Mouse (Mus musculus): Measurements from ENCODE around the gene Rnf121. TPM values are rescaled to one million over a fixed set of nuclear protein-coding genes. Genes with fewer than 3 reads are reported as not detected.
"Not testable (repeated sequence)": the region's sequence is repeated elsewhere in the genome, so short reads cannot be mapped to it uniquely, and the experiment has no call there.

Rnf121 gene
- polyA plus RNA-seq, 1 experiment from 2014 or later, result 25.2 TPM

DNA sequence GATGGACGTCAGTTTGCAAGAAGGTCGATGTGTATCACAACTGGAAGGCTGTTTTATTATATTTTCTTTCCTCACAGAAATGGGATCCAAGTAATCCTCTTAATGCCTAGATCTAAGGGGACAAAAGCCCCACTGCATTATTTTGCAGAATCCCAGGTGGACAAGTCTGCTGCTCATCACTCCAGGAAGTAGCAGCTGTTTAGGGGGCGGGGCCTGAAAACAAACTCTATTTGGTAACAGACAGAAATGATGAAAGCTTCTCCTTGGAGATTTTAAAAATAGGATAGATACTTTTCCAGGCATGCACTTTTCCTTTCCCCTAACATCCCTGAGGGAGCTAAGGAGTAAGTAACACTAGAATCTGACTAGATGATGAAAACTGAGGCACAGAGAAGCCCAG is 28.0 kb downstream of the Rnf121 start:
- no peaks in the 10 kb centered on the region for H3K4me1 ChIP-seq (replicated peaks; ENCODE audit: control insufficient read depth, insufficient read depth, low read length)
- no peak overlapping the region for H3K9ac ChIP-seq (ENCODE audit: low read length)
- H3K4me2 ChIP-seq (ENCODE audit: low read depth, low read length), result no peak overlapping the region
- ATAC-seq (ENCODE audit: low read depth), result no peak
- no peak overlapping the region for H3K27ac ChIP-seq (ENCODE audit: low read length)
- WGBS, result 89% methylated on average over 3 of the region's 3 CpGs
- no peaks in the 10 kb centered on the region for H3K27me3 ChIP-seq (ENCODE audit: control insufficient read depth, insufficient read depth, low read depth, low read length)
- H3K4me3 ChIP-seq (ENCODE audit: low read length), result no peak overlapping the region
- H3K9me3 ChIP-seq (ENCODE audit: control insufficient read depth, low read length), result no peaks in the 10 kb centered on the region
- peaks cover 22% of the 10 kb centered on the region for H3K36me3 ChIP-seq (ENCODE audit: control insufficient read depth, insufficient read depth, low read length)

DNA sequence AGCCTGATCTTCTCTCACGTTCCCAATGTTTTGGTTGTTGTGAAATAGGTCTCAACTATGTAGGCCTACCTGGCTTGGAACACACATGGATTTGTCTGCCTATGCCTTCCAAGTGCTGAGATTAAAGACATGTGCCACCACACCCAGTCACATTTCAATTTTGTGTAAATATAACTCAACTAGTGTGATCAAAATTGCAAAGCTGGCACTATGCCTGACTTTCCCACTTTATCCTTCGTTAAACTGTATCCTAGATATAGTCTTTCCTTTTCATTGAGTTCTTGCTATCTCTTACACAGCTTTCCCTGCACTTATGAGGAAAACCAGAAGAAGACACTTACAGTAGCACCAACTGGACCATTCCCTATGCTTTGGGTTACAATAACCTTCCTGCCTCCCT is 29.7 kb downstream of the Rnf121 start:
- Histone ChIP-seq H3K4me2 (ENCODE audit: low read depth, low read length) (no peak overlapping the region), H3K27ac (ENCODE audit: low read length) (no peak overlapping the region), H3K4me3 (ENCODE audit: low read length) (no peak overlapping the region), H3K4me1 (replicated peaks; ENCODE audit: control insufficient read depth, insufficient read depth, low read length) (no peaks in the 10 kb centered on the region), H3K36me3 (ENCODE audit: control insufficient read depth, insufficient read depth, low read length) (peaks cover 26% of the 10 kb centered on the region), H3K27me3 (ENCODE audit: control insufficient read depth, insufficient read depth, low read depth, low read length) (no peaks in the 10 kb centered on the region), H3K9me3 (ENCODE audit: control insufficient read depth, low read length) (no peaks in the 10 kb centered on the region), H3K9ac (ENCODE audit: low read length) (no peak overlapping the region)
- no peak for ATAC-seq (ENCODE audit: low read depth)
- WGBS, result 81% methylated on average over 2 of the region's 2 CpGs

DNA sequence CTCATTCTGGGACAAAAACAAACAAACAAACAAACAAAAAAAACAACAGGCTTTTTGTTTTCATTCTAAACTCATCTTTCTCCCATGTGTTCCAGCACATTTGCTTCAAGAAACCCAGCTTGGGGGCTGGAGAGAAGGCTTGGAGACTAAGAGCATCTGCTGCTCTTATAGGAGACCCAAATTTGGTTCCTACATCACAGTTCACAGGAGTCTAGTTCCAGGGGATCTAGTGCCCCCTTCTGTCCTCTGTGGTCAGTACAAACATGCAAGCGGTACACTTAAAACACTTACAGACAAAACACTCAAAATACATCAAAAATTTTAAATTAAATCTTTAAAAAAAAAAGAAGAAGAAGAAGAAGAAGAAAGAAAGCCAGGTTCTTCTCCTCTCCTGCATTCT is 30.4 kb downstream of the Rnf121 start:
- 90% methylated on average over 1 of the region's 1 CpGs for WGBS
- Histone ChIP-seq H3K9me3 (ENCODE audit: control insufficient read depth, low read length) (no peaks in the 10 kb centered on the region), H3K4me1 (replicated peaks; ENCODE audit: control insufficient read depth, insufficient read depth, low read length) (no peaks in the 10 kb centered on the region), H3K9ac (ENCODE audit: low read length) (no peak overlapping the region), H3K27ac (ENCODE audit: low read length) (no peak overlapping the region), H3K27me3 (ENCODE audit: control insufficient read depth, insufficient read depth, low read depth, low read length) (no peaks in the 10 kb centered on the region), H3K4me3 (ENCODE audit: low read length) (no peak overlapping the region), H3K36me3 (ENCODE audit: control insufficient read depth, insufficient read depth, low read length) (peaks cover 28% of the 10 kb centered on the region), H3K4me2 (ENCODE audit: low read depth, low read length) (no peak overlapping the region)
- ATAC-seq (ENCODE audit: low read depth), result no peak

DNA sequence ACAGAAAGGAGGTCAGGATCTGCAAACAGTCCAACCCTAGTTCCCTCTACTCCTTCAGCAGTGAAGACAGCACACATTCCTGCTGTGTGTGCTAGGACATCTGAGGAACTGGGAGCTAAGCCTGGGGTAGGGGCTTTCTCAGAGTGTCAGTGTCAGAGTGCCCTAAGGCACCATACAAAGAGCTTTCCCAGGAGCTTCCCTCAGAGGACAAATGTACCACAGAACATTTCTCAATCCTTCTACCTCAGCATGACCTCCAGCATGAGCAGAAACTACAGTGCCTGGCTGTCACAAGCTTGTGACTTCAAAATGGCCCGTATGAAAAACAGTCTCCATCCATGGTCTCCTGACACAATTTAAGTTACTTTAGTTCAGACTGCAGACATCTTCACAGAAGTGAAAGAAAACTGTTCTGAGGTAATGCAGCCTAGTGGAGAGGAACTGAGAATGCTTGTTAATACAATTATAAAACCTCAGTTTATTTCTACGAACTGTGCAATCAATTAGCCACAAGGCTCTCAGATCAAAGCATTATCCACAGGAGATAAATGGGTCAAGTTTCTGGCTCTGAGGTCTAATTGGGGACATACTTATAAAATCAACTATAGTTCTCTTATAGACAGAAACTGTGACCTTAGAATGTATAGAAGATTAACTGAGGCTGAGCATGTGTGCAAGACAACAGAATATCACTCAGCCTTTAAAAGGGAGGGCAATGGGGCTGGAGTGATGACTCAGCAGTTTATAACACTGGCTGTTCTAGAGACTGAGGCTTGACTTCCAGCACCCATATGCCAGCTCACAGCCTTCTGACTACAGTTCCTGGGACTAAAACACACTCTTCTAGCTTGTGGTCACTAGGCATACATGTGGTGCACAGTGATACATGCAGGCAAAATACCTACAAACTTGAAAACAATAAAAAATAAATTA is 39.8 kb downstream of the Rnf121 start:
- H3K4me1 ChIP-seq (replicated peaks; ENCODE audit: control insufficient read depth, insufficient read depth, low read length), result no peaks in the 10 kb centered on the region
- no peak overlapping the region for H3K27ac ChIP-seq (ENCODE audit: low read length)
- ATAC-seq (ENCODE audit: low read depth), result no peak
- no peaks in the 10 kb centered on the region for H3K27me3 ChIP-seq (ENCODE audit: control insufficient read depth, insufficient read depth, low read depth, low read length)
- no peaks in the 10 kb centered on the region for H3K9me3 ChIP-seq (ENCODE audit: control insufficient read depth, low read length)
- H3K36me3 ChIP-seq (ENCODE audit: control insufficient read depth, insufficient read depth, low read length), result peaks cover 33% of the 10 kb centered on the region
- no peak overlapping the region for H3K9ac ChIP-seq (ENCODE audit: low read length)
- H3K4me3 ChIP-seq (ENCODE audit: low read length), result no peak overlapping the region
- no peak overlapping the region for H3K4me2 ChIP-seq (ENCODE audit: low read depth, low read length)
- 80% methylated on average over 2 of the region's 2 CpGs for WGBS

DNA sequence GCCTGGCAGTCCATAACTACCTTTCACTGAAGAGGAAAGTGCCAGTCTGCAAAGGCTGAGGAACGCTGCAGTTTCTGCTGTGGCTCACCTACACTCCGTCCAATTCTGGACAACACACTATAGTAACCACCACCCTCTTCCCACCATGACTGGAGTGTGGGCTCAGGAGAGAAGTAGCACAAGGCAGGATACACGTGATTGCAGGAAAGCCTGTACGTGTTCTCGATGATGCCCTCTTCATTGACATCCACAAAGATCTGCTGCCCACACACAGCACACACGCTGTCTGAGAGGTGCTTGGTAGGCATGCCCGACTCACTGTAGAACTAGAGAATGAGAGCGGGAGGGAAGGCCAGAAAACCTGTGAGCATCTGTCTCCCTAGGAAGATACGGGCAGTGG is 41.4 kb downstream of the Rnf121 start:
- no peak overlapping the region for H3K27ac ChIP-seq (ENCODE audit: low read length)
- WGBS, result 93% methylated on average over 9 of the region's 9 CpGs
- no peaks in the 10 kb centered on the region for H3K9me3 ChIP-seq (ENCODE audit: control insufficient read depth, low read length)
- no peak overlapping the region for H3K9ac ChIP-seq (ENCODE audit: low read length)
- peaks cover 29% of the 10 kb centered on the region for H3K36me3 ChIP-seq (ENCODE audit: control insufficient read depth, insufficient read depth, low read length)
- ATAC-seq (ENCODE audit: low read depth), result no peak
- H3K4me2 ChIP-seq (ENCODE audit: low read depth, low read length), result no peak overlapping the region
- no peaks in the 10 kb centered on the region for H3K27me3 ChIP-seq (ENCODE audit: control insufficient read depth, insufficient read depth, low read depth, low read length)
- no peaks in the 10 kb centered on the region for H3K4me1 ChIP-seq (replicated peaks; ENCODE audit: control insufficient read depth, insufficient read depth, low read length)
- H3K4me3 ChIP-seq (ENCODE audit: low read length), result no peak overlapping the region

DNA sequence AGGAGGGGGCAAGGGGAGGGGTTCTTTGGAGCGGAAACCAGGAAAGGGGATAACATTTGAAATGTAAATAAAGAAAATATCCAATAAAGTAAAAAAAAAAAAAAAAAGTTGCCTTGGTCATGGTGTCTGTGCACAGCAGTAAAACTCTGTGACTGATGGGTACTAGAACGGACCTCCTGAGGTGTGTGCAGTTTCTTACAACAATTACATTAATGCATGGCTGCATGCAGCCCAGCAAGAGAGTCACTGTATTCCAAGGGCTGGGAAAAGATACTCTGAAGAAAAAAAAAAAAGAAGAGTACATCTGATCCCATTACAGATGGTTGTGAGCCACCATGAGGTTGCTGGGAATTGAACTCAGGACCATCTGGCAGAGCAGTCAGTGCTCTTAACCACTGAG is 44.3 kb downstream of the Rnf121 start:
- H3K9ac ChIP-seq (ENCODE audit: low read length); H3K27ac ChIP-seq (ENCODE audit: low read length); H3K4me2 ChIP-seq (ENCODE audit: low read depth, low read length); ATAC-seq (ENCODE audit: low read depth); H3K9me3 ChIP-seq (ENCODE audit: control insufficient read depth, low read length); H3K4me1 ChIP-seq (replicated peaks; ENCODE audit: control insufficient read depth, insufficient read depth, low read length); H3K4me3 ChIP-seq (ENCODE audit: low read length); H3K27me3 ChIP-seq (ENCODE audit: control insufficient read depth, insufficient read depth, low read depth, low read length): not testable (repeated sequence)
- WGBS, result 88% methylated on average over 2 of the region's 2 CpGs
- peaks cover 33% of the 10 kb centered on the region for H3K36me3 ChIP-seq (ENCODE audit: control insufficient read depth, insufficient read depth, low read length)

DNA sequence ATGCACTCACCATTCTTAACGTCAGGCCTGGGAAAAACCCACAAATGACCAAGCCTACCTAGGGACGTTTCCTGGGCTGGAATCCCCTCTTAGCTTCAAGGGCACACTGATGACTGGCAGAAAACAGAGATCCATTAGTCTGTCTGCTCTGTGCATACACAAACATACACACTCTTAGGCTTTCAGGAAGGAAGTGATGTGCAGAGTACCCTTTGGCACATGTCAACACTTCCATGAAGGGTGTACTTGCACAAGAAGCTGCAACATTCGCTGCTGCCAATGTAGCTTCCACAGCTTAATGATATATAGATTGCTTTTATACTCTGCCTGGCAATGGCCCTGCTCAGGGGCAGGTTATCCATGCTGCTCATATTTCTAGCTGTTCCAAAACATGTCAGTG is 45.9 kb downstream of the Rnf121 start:
- no peak for ATAC-seq (ENCODE audit: low read depth)
- 45% methylated on average over 3 of the region's 3 CpGs for WGBS
- Histone ChIP-seq H3K4me3 (ENCODE audit: low read length) (no peak overlapping the region), H3K36me3 (ENCODE audit: control insufficient read depth, insufficient read depth, low read length) (peaks cover 44% of the 10 kb centered on the region), H3K27ac (ENCODE audit: low read length) (no peak overlapping the region), H3K27me3 (ENCODE audit: control insufficient read depth, insufficient read depth, low read depth, low read length) (no peaks in the 10 kb centered on the region), H3K4me2 (ENCODE audit: low read depth, low read length) (no peak overlapping the region), H3K4me1 (replicated peaks; ENCODE audit: control insufficient read depth, insufficient read depth, low read length) (no peaks in the 10 kb centered on the region), H3K9ac (ENCODE audit: low read length) (no peak overlapping the region), H3K9me3 (ENCODE audit: control insufficient read depth, low read length) (no peaks in the 10 kb centered on the region)

DNA sequence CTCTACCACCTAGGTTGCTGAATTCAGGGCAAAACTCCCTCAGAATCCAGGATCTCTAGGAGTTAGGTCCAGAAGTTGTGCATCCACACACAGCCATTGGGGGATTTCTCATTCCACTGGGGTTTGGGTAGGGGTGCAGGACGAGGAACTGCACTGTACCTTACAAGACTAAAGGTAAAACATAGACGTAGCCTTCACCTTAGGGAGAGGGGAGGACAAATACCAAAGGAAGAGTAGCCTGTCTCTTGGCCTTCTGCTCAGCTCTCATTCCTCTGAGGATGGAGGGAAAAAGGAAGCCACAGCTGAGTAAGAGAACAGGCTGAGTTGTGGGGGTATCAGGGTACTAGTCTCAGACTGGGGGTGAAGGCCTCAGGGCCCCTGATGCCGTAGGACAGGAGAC is 46.7 kb downstream of the Rnf121 start, which contains the start of gene Il18bp:
TSS of gene Il18bp (minus strand) at position 101 of the 400 bp plus-strand sequence.
- Histone ChIP-seq H3K9ac (ENCODE audit: low read length) (no peak within 1 kb of the TSS), H3K4me2 (ENCODE audit: low read depth, low read length) (no peak within 1 kb of the TSS), H3K36me3 (ENCODE audit: control insufficient read depth, insufficient read depth, low read length) (peaks cover 47% of the 10 kb centered on the region), H3K27me3 (ENCODE audit: control insufficient read depth, insufficient read depth, low read depth, low read length) (no peaks in the 10 kb centered on the region), H3K4me3 (ENCODE audit: low read length) (no peak within 1 kb of the TSS), H3K9me3 (ENCODE audit: control insufficient read depth, low read length) (no peaks in the 10 kb centered on the region), H3K4me1 (replicated peaks; ENCODE audit: control insufficient read depth, insufficient read depth, low read length) (no peaks in the 10 kb centered on the region), H3K27ac (ENCODE audit: low read length) (no peak within 1 kb of the TSS)
- 87% methylated on average over 3 of the region's 3 CpGs for WGBS
- no peak for ATAC-seq (ENCODE audit: low read depth)

DNA sequence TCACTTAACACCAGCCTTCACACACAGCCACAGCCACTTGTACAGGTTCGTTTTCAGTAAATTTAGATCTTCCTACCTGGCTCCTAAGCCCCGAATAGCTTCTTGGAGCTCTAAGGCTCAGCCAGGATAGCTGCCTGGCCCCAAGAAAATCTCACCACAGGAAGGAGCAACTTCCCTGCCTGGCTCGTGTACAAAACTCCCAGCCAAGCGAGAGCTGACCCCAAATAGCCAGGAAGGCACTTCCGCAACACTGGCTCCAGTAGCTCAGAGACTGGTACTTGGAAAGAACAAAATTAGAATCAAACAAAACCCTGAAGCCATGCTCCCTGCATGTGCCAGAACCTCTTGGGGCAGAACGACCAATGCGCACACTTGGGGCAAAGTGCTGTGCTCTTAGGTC is 47.2 kb downstream of the Rnf121 start:
- Histone ChIP-seq H3K36me3 (ENCODE audit: control insufficient read depth, insufficient read depth, low read length) (peaks cover 51% of the 10 kb centered on the region), H3K4me3 (ENCODE audit: low read length) (no peak overlapping the region), H3K27me3 (ENCODE audit: control insufficient read depth, insufficient read depth, low read depth, low read length) (no peaks in the 10 kb centered on the region), H3K4me1 (replicated peaks; ENCODE audit: control insufficient read depth, insufficient read depth, low read length) (no peaks in the 10 kb centered on the region), H3K9me3 (ENCODE audit: control insufficient read depth, low read length) (no peaks in the 10 kb centered on the region), H3K4me2 (ENCODE audit: low read depth, low read length) (no peak overlapping the region), H3K9ac (ENCODE audit: low read length) (no peak overlapping the region), H3K27ac (ENCODE audit: low read length) (no peak overlapping the region)
- no peak for ATAC-seq (ENCODE audit: low read depth)
- 66% methylated on average over 7 of the region's 7 CpGs for WGBS

Data from lung, embryonic 16.5 days (tissue).